In the genomic region with DNA sequence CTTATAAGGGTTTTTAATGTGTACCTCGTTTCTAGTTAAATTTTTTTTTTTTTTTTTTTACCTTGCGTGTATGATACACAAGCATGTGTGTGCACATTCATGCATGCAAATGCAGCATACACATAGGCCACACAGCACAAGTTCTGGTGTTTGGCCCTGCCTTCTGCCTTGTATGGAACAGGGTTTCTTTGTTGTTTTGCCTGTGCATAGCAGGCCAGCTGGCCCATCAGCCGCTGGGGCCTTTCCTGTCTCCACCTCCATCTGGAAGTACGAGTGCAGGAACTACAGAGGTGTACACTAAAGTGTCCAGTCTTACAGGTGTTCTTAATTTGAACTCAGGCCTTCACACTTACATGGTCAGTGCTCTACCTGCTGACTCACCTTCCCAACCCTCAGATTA, we compare ENCODE assay signal across 25 mouse cellular contexts.
DNase-seq lines count a peak whose midpoint lies in the region; ATAC-seq and TF ChIP-seq lines count a peak whose summit lies in the region.
"Had no signal": no experiment of that assay in that cellular context is flagged by ENCODE, and none has a peak within 500 bp of the region (broad histone marks: within the 10 kb centered on the region; RNA-seq: fewer than 3 reads in every experiment).

No protein-coding gene starts in this region.

- H3K27ac ChIP-seq in layer of hippocampus, adult 2 months: peak overlapping the region; percentile 93
- H3K27ac ChIP-seq in limb, embryonic 12.5 days: peak overlapping the region; percentile 9; the same call in 1 of the 2 replicates
- H3K27ac ChIP-seq: forebrain, embryonic 15.5 days; hindbrain, embryonic 10.5 days; hindbrain, embryonic 15.5 days; lung, embryonic 15.5 days; midbrain, embryonic 12.5 days; neural tube, embryonic 12.5 days had no signal

- WGBS in limb, embryonic 12.5 days: 57% methylated on average over 4 of the region's 4 CpGs

- H3K9me3 ChIP-seq in limb, embryonic 12.5 days: no peaks in the 10 kb centered on the region
- H3K9me3 ChIP-seq: forebrain, embryonic 15.5 days; hindbrain, embryonic 10.5 days; hindbrain, embryonic 15.5 days; lung, embryonic 15.5 days; megakaryocyte, embryonic 14.5 days; midbrain, embryonic 12.5 days; neural tube, embryonic 12.5 days had no signal

- DNase-seq in heart, adult 11 months: peak; percentile 92
- DNase-seq in heart, postnatal 4 days: no peak
- DNase-seq in layer of hippocampus, adult 2 months (ENCODE audit: low spot score in 2 of 2): no peak
- no peak for DNase-seq in layer of hippocampus, postnatal 14 days (ENCODE audit: low spot score in 2 of 2)
- peak; percentile 43 for DNase-seq in forelimb bud, embryonic 11.5 days (ENCODE audit: low read depth, low spot score)
- no peak for DNase-seq in lung, postnatal 4 days
- DNase-seq: adrenal gland, postnatal 25 days; cerebellum, adult 2 months; cerebellum, postnatal 14 days; kidney, postnatal 10 days; layer of hippocampus, adult 9-11 months; right cerebral cortex, adult 18-20 months had no signal

- H3K27me3 ChIP-seq in limb, embryonic 12.5 days: no peaks in the 10 kb centered on the region
- H3K27me3 ChIP-seq: forebrain, embryonic 15.5 days; hindbrain, embryonic 15.5 days; lung, embryonic 15.5 days; megakaryocyte, embryonic 14.5 days; midbrain, embryonic 12.5 days; neural tube, embryonic 12.5 days had no signal

- peaks cover 8% of the 10 kb centered on the region for H3K36me3 ChIP-seq in limb, embryonic 12.5 days
- H3K36me3 ChIP-seq: forebrain, embryonic 15.5 days; hindbrain, embryonic 15.5 days; lung, embryonic 15.5 days; midbrain, embryonic 12.5 days; neural tube, embryonic 12.5 days had no signal

- ATAC-seq in limb, embryonic 12.5 days (ENCODE audit: insufficient number of reproducible peaks, insufficient read depth, low FRiP score, low TSS enrichment, low read depth): no peak
- ATAC-seq: forebrain, embryonic 15.5 days; inflammation-experienced regulatory T-cells, adult 6 months had no signal

- no peak overlapping the region for H3K4me2 ChIP-seq in limb, embryonic 12.5 days
- H3K4me2 ChIP-seq: forebrain, embryonic 15.5 days; heart, embryonic 11.5 days; hindbrain, embryonic 15.5 days; liver, embryonic 11.5 days; lung, embryonic 15.5 days; midbrain, embryonic 12.5 days; neural tube, embryonic 12.5 days had no signal

- no peak for TF ChIP-seq CTCF in layer of hippocampus, adult 2 months (conservative IDR thresholded peaks at IDR 0.05)

- H3K4me3 ChIP-seq in layer of hippocampus, adult 2 months: no peak overlapping the region
- no peak overlapping the region for H3K4me3 ChIP-seq in limb, embryonic 12.5 days (replicated peaks)
- H3K4me3 ChIP-seq: erythroblast, embryonic 14.5 days; forebrain, embryonic 15.5 days; hindbrain, embryonic 10.5 days; hindbrain, embryonic 15.5 days; lung, embryonic 15.5 days; megakaryocyte, embryonic 14.5 days; midbrain, embryonic 12.5 days; myocyte; neural tube, embryonic 12.5 days had no signal

- no peak overlapping the region for H3K9ac ChIP-seq in limb, embryonic 12.5 days (replicated peaks)
- H3K9ac ChIP-seq: forebrain, embryonic 15.5 days; hindbrain, embryonic 15.5 days; lung, embryonic 15.5 days; midbrain, embryonic 12.5 days; neural tube, embryonic 12.5 days had no signal

- peaks cover 26% of the 10 kb centered on the region for H3K4me1 ChIP-seq in limb, embryonic 12.5 days (replicated peaks)

Comparison
In these comparisons a context has a peak if more than half of its experiments do, and no peak if none do; other contexts are left out.
1. DNase-seq: peak in heart, adult 11 months (single experiment) and forelimb bud, embryonic 11.5 days (single experiment); none in heart, postnatal 4 days (single experiment), layer of hippocampus, adult 2 months (0 of 2), layer of hippocampus, postnatal 14 days (0 of 2) and lung, postnatal 4 days (0 of 2).